Mouse (Mus musculus): ENCODE results near the gene Grb10.

GRCm38 (mm10) chr11:12019651-12020050, 18.8 kb downstream of the Grb10 start:
- no peak for TF ChIP-seq TAL1 (IDR thresholded peaks at IDR 0.05; ENCODE audit: low read length)
- TF ChIP-seq GATA1 (IDR thresholded peaks at IDR 0.05; ENCODE audit: low read length), result no peak
